ENCODE assay signal across 16 mouse cellular contexts in the genomic region with DNA sequence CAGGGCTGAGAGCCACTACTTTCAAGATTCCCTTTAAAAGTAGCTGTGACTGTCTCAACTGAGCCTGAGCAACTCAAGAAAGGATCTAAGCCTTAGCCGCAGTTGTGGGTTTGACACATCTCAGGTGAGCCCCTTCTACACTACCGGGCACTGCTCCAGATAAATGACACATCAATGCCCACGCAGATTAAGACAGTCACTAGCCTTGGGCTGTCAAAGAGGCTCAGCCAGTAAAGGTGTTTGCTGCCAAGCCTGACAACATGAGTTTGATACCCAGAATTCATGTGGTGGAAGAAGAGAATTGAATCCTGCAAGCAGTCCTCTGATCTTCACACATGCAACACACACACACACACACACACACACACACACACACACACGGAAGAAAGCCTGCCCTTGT.
"Had no signal": no experiment of that assay in that cellular context is flagged by ENCODE, and none has a peak within 500 bp of the region (broad histone marks: within the 10 kb centered on the region; RNA-seq: fewer than 3 reads in every experiment).

No protein-coding gene starts in this region.

- H3K9ac ChIP-seq: liver, embryonic 13.5 days; neural tube, embryonic 13.5 days; stomach, embryonic 15.5 days had no signal

- H3K27ac ChIP-seq: liver, embryonic 13.5 days; neural tube, embryonic 13.5 days; stomach, embryonic 15.5 days had no signal

- H3K4me1 ChIP-seq: liver, embryonic 13.5 days; neural tube, embryonic 13.5 days; stomach, embryonic 15.5 days had no signal

- H3K36me3 ChIP-seq: liver, embryonic 13.5 days; neural tube, embryonic 13.5 days; stomach, embryonic 15.5 days had no signal

- DNase-seq: kidney, adult 9 months; kidney, postnatal 14 days; kidney, postnatal 4 days; liver, embryonic 13.5 days; lung, adult 2 months; lung, postnatal 14 days; lung, postnatal 4 days; midbrain, embryonic 14.5 days; retina, postnatal 1 day; right cerebral cortex, postnatal 25 days; spleen, adult 18-20 months; thymus, postnatal 25 days had no signal

- H3K9me3 ChIP-seq: liver, embryonic 13.5 days; neural tube, embryonic 13.5 days; stomach, embryonic 15.5 days had no signal

- H3K4me2 ChIP-seq: liver, embryonic 13.5 days; midbrain, embryonic 11.5 days; neural tube, embryonic 13.5 days; stomach, embryonic 15.5 days had no signal

- H3K27me3 ChIP-seq: liver, embryonic 13.5 days; neural tube, embryonic 13.5 days; stomach, embryonic 15.5 days had no signal

- H3K4me3 ChIP-seq: liver, embryonic 13.5 days; myocyte; neural tube, embryonic 13.5 days; stomach, embryonic 15.5 days had no signal
